Mouse (Mus musculus): Measurements from ENCODE around the gene Banp. TPM values are rescaled to one million over a fixed set of nuclear protein-coding genes. Genes with fewer than 3 reads are reported as not detected.

The Banp gene
- polyA plus RNA-seq, 2 experiments, result 33.2 to 97.7 TPM

- 38% methylated on average over 5 of the region's 5 CpGs for WGBS
- peak overlapping the region; percentile 62; the same call in 1 of the 2 replicates for H3K9ac ChIP-seq (ENCODE audit: low read depth, low read length, severe bottlenecking)
- no peaks in the 10 kb centered on the region for H3K9me3 ChIP-seq (ENCODE audit: control insufficient read depth, low read length)
- peak overlapping the region; percentile 77 for H3K4me3 ChIP-seq (replicated peaks; ENCODE audit: low read length)
- DNase-seq (ENCODE audit: low spot score), result no peak
- no peaks in the 10 kb centered on the region for H3K27me3 ChIP-seq (ENCODE audit: control insufficient read depth, insufficient read depth, low read length)
- H3K4me1 ChIP-seq (ENCODE audit: control insufficient read depth, insufficient read depth, low read length), result peaks cover 18% of the 10 kb centered on the region
- peak overlapping the region; percentile 98 for H3K4me2 ChIP-seq (replicated peaks; ENCODE audit: low read depth, low read length, severe bottlenecking)
- TF ChIP-seq POLR2A (IDR thresholded peaks at IDR 0.05; ENCODE audit: borderline replicate concordance, extremely low read depth, insufficient read depth, insufficient read length), result no peak
- no peak overlapping the region for H3K27ac ChIP-seq (replicated peaks; ENCODE audit: low read depth, low read length)
- no peaks in the 10 kb centered on the region for H3K36me3 ChIP-seq (ENCODE audit: control insufficient read depth, insufficient read depth, low read length)
- ATAC-seq (ENCODE audit: low FRiP score, low read depth), result no peak
These were observed 43.7 kb upstream of the Banp start for GRCm38 (mm10) chr8:121905864-121906263.

GRCm38 (mm10) chr8:121906542-121907512 is 42.7 kb upstream of the Banp start:
- no peaks in the 10 kb centered on the region for H3K27me3 ChIP-seq (ENCODE audit: control insufficient read depth, insufficient read depth, low read length)
- H3K4me1 ChIP-seq (ENCODE audit: control insufficient read depth, insufficient read depth, low read length), result peaks cover 18% of the 10 kb centered on the region
- peak overlapping the region; percentile 77 for H3K4me3 ChIP-seq (replicated peaks; ENCODE audit: low read length)
- peak overlapping the region; percentile 62 for H3K9ac ChIP-seq (ENCODE audit: low read depth, low read length, severe bottlenecking)
- peak overlapping the region; percentile 98 for H3K4me2 ChIP-seq (replicated peaks; ENCODE audit: low read depth, low read length, severe bottlenecking)
- H3K36me3 ChIP-seq (ENCODE audit: control insufficient read depth, insufficient read depth, low read length), result no peaks in the 10 kb centered on the region
- TF ChIP-seq POLR2A (IDR thresholded peaks at IDR 0.05; ENCODE audit: borderline replicate concordance, extremely low read depth, insufficient read depth, insufficient read length), result no peak
- H3K9me3 ChIP-seq (ENCODE audit: control insufficient read depth, low read length), result no peaks in the 10 kb centered on the region
- under 1% methylated on average over 55 of the region's 72 CpGs for WGBS
- 0 out of 2 replicates have a peak overlapping the region, but pooled peaks have one; percentile 13 for H3K27ac ChIP-seq (replicated peaks; ENCODE audit: low read depth, low read length)
- peak; percentile 16; the same call in 1 of the 2 replicates for ATAC-seq (ENCODE audit: low FRiP score, low read depth)
- DNase-seq (ENCODE audit: low spot score), result peak; percentile 37

GRCm38 (mm10) chr8:121907587-121908248 is 41.8 kb upstream of the Banp start, which contains the start of gene Slc7a5:
Slc7a5 (minus strand) TSS chr8:121907694.
- ATAC-seq (ENCODE audit: low FRiP score, low read depth) (peak; percentile 94), DNase-seq (ENCODE audit: low spot score) (peak; percentile 98)
- H3K9ac ChIP-seq (ENCODE audit: low read depth, low read length, severe bottlenecking), result peak within 1 kb of the TSS; percentile 62
- H3K36me3 ChIP-seq (ENCODE audit: control insufficient read depth, insufficient read depth, low read length), result no peaks in the 10 kb centered on the region
- H3K27me3 ChIP-seq (ENCODE audit: control insufficient read depth, insufficient read depth, low read length), result no peaks in the 10 kb centered on the region
- H3K4me2 ChIP-seq (replicated peaks; ENCODE audit: low read depth, low read length, severe bottlenecking), result peak within 1 kb of the TSS; percentile 98
- H3K27ac ChIP-seq (replicated peaks; ENCODE audit: low read depth, low read length), result 0 out of 2 replicates have a peak within 1 kb of the TSS, but pooled peaks have one; percentile 13
- TF ChIP-seq POLR2A (IDR thresholded peaks at IDR 0.05; ENCODE audit: borderline replicate concordance, extremely low read depth, insufficient read depth, insufficient read length), result 0 out of 2 replicates have a peak, but pooled peaks have one; percentile 67
- H3K9me3 ChIP-seq (ENCODE audit: control insufficient read depth, low read length), result no peaks in the 10 kb centered on the region
- peak within 1 kb of the TSS; percentile 77 for H3K4me3 ChIP-seq (replicated peaks; ENCODE audit: low read length)
- H3K4me1 ChIP-seq (ENCODE audit: control insufficient read depth, insufficient read depth, low read length), result peaks cover 18% of the 10 kb centered on the region
- under 1% methylated on average over 42 of the region's 61 CpGs for whole genome bisulfite sequencing

- Histone ChIP-seq H3K9me3 (ENCODE audit: control insufficient read depth, low read length) (no peaks in the 10 kb centered on the region), H3K4me3 (replicated peaks; ENCODE audit: low read length) (no peak overlapping the region), H3K36me3 (ENCODE audit: control insufficient read depth, insufficient read depth, low read length) (no peaks in the 10 kb centered on the region), H3K27ac (replicated peaks; ENCODE audit: low read depth, low read length) (no peak overlapping the region), H3K4me2 (replicated peaks; ENCODE audit: low read depth, low read length, severe bottlenecking) (no peak overlapping the region), H3K4me1 (ENCODE audit: control insufficient read depth, insufficient read depth, low read length) (peaks cover 18% of the 10 kb centered on the region), H3K27me3 (ENCODE audit: control insufficient read depth, insufficient read depth, low read length) (no peaks in the 10 kb centered on the region), H3K9ac (ENCODE audit: low read depth, low read length, severe bottlenecking) (no peak overlapping the region)
- no peak for ATAC-seq (ENCODE audit: low FRiP score, low read depth)
- no peak for DNase-seq (ENCODE audit: low spot score)
- TF ChIP-seq POLR2A (IDR thresholded peaks at IDR 0.05; ENCODE audit: borderline replicate concordance, extremely low read depth, insufficient read depth, insufficient read length), result no peak
- WGBS, result 46% methylated on average over 8 of the region's 8 CpGs
These were observed 41.0 kb upstream of the Banp start for GRCm38 (mm10) chr8:121908378-121909147.
